Mouse (Mus musculus) splenic B cell, adult 2 months (primary cell): ENCODE results near the gene Tubgcp2.
A peak's percentile ranks its signal among the peaks of the same experiment; 100 is the strongest.

Experiments used
- DNase-seq: peaks from one replicate; pipeline ENCODE4 v3.0.0-alpha.2; 2011; ENCODE audit warnings: low read depth, low spot score
- H3K27me3 ChIP-seq: 2 replicates; pipeline ENCODE4 v1.6.1; 2012; ENCODE audit warnings: mild to moderate bottlenecking, low read length, moderate library complexity, mixed read lengths; ENCODE audit not compliant: control insufficient read depth, poor library complexity, insufficient read depth, severe bottlenecking
- H3K36me3 ChIP-seq: 2 replicates; pipeline ENCODE4 v1.6.1; 2012; ENCODE audit warnings: mild to moderate bottlenecking, low read length, moderate library complexity, mixed read lengths; ENCODE audit not compliant: control insufficient read depth, poor library complexity, insufficient read depth, severe bottlenecking

Gene Tubgcp2

DNA sequence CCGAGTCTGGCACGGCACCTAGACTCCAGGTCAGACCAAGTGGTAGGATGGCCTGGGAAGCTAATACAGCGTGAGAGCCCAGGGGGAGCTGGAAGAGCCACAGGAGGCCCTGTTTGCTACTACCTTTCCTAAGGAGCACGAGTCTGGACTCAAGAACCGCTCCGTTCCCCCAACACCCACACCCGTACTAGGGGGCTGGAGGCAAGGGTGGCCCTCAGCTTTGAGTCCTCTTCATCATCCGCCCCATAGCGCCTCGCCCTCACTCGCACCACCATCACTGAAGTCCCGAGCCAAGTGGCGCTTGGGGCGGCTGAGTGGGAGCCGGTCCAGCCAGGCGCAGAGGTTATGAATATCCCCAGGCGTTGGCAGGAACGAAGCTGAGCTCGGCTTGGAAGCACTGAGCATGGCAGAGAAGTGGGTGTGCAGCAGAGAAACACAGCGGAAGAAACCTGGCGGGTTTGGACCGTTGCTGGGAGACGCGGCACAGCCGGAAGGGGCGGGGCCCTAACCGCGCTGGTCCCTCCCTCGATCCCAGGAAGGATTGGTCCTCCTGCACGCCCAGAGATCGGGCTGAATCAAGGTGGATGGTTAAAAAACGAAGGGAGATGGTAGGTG is 58.1 kb downstream of the Tubgcp2 start, which contains the start of gene 6430531B16Rik:
Gene 6430531B16Rik, minus strand, starts transcription at position 478 of the 615 bp plus-strand sequence.
- Histone ChIP-seq H3K36me3 (no peaks in the 10 kb centered on the region), H3K27me3 (no peaks in the 10 kb centered on the region)
- peak; percentile 73 for DNase-seq

DNA sequence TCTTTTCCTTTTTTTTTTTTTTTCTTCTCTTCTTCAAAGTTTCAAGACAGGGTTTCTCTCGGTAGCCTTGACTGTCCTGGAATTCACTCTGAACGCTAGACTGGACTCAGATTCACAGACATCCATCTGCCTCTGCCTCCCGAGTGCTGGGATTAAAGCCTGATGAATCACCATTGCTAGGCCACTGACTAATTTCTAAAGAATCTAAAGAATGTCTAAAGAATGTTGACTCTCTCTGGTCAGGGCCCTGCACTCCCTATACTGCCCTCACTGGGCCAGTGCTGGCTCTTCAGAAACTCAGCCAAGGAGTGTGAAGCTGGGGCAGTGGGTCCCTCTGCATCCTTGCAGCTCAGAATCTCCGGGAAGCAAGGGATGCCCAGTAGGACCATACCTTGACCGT is 61.0 kb downstream of the Tubgcp2 start:
- Histone ChIP-seq H3K36me3 (no peaks in the 10 kb centered on the region), H3K27me3 (no peaks in the 10 kb centered on the region)
- no peak for DNase-seq

DNA sequence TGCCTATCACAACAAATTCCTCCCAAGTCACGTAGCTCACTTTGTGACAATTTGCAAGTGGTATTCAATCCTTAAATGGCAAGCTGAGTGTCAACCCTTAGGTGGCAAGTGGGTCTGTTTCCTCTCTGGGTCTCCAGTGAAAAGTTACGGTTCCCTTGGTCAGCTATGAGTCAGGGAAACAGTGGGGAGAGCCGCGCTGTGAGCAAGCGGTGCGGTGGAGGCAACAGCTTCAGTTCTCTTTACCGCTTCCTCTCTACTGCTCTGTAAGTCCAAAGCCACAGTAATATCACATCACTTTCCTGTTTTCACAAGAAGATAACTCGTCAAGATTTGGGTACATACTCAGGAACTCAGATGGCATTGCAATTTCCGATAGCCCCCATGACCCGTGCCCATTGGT is 62.2 kb downstream of the Tubgcp2 start:
- peak; percentile 57 for DNase-seq
- Histone ChIP-seq H3K36me3 (no peaks in the 10 kb centered on the region), H3K27me3 (no peaks in the 10 kb centered on the region)

DNA sequence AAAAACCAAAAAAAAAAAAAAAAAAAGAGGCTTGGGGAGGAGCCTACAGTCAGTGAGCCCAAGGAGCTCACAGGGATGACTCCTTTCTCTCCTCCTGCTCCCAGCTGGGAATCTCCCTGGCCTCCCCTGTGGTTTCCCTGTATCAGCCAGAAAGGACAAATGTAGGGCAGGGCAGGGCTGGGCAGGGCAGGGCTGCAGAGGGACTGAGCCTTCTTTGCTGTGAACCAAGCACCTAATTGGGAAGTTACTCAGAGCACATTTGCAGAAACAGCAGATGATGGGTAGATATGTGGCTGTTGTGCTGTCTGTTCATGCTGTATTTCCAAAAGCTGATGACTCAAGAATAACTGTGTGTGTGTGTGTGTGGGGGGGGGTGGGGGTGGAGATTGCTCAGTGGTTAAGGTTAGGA is 63.5 kb downstream of the Tubgcp2 start:
- no peaks in the 10 kb centered on the region for H3K36me3 ChIP-seq
- no peaks in the 10 kb centered on the region for H3K27me3 ChIP-seq
- no peak for DNase-seq

DNA sequence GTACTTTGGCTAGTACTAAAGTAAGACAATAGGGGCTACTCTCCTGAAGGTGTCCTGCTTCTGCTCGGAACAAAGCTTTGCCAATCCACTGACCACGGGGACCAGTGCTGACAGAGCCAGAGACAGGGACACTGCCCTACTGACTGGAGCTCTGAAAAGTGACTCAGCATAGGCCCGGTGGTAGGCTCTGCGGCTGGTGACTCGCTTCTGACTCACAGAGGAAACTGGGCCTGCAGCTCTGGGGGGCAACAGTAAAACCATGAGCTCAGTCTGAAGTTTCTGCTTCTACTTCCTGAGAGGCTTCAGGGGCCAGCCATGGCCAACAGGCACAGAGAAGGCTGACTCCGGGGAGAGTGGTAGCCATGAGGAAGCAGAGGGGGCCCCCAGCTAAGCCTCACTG is 65.0 kb downstream of the Tubgcp2 start:
- no peaks in the 10 kb centered on the region for H3K36me3 ChIP-seq
- no peak for DNase-seq
- no peaks in the 10 kb centered on the region for H3K27me3 ChIP-seq

DNA sequence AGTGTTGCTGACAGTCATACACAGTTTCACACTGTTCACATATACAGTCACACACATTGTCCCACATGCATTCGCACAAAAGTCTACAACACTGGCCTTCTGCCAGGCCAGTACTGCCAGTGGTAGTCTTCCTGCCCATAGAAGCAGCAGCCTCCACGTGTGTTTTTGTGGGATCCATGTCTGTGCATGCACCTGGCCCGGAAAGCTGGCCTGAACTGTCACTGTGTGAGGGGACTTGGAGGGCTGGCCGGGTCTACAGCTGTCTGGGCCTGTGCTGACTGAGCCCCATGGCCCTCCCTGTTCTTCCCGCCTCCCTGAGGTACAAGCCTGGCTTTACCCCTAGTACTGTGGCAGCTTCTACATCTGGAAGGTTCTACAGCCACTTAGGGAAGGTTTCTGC is 65.5 kb downstream of the Tubgcp2 start:
- H3K27me3 ChIP-seq = no peaks in the 10 kb centered on the region
- no peak for DNase-seq
- no peaks in the 10 kb centered on the region for H3K36me3 ChIP-seq

DNA sequence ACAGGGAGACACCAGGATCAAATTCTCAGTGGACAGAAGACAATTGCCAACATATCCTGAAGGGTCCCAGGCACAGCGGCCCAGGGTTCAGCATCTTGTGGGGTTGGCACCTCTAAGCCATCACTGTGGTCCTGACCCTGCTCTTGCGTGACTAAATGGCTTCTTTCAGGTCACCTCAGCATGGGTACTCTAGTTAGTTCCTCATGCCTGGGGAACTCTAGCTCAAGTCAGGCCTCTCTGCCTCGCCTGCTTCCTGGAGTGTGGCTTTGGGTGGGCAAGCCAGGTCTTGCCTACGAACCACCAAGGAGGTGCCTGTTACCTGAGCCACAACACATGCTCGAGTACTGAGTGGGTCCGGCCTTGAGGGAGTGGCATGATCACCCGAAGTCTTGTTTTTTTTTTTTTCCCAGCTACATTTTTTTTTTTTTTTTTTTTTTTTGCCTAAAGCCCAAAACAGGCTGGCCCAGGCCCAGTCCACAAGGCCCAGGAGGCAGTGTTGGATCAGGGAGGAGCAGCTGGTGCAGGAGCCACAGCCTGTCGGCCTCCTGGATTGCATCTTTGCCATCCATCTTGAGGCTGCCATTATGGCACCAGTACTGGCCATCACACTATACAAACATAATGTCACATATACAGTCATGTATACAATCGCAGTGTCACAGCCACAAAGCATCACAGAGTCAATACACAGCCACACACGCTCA is 66.1 kb downstream of the Tubgcp2 start:
- Histone ChIP-seq H3K36me3 (no peaks in the 10 kb centered on the region), H3K27me3 (no peaks in the 10 kb centered on the region)
- DNase-seq = peak; percentile 49

DNA sequence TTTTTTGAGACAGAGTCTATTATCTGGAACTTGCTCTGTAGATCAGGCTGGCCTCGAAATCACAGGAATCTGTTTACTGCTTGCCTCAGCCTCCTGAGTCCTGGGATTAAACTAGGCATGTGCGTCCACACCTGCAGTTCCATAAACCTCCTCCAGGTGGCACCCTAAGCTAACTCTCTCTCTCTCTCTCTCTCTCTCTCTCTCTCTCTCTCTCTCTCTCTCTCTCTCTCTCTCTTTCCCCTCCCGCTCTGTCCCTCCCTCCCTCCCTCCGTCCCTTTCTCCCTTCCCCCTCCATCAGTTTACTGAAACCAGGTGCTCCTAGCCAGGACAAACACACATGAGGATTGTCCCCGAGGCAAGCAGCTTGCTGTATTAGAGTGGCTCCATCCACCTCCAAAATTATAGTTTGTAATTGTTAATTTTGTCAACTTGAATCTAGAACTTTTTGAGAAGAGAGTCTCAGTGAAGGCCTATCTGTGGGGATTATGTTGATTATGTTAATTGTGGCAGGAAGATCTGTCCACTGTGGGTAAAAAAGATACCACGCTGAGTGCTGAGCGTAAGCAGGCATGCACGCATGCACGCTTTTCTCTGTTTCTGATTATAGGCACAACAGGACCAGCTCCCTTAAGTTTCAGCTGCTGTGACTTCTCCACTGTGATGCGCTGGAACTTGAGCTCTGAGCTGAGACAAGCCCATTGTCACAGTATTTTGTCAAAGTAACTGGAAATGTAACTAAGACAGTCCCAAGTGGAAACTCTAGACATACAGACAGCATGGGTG is 66.9 kb downstream of the Tubgcp2 start:
- H3K27me3 ChIP-seq = no peaks in the 10 kb centered on the region
- peak; percentile 88 for DNase-seq
- no peaks in the 10 kb centered on the region for H3K36me3 ChIP-seq

DNA sequence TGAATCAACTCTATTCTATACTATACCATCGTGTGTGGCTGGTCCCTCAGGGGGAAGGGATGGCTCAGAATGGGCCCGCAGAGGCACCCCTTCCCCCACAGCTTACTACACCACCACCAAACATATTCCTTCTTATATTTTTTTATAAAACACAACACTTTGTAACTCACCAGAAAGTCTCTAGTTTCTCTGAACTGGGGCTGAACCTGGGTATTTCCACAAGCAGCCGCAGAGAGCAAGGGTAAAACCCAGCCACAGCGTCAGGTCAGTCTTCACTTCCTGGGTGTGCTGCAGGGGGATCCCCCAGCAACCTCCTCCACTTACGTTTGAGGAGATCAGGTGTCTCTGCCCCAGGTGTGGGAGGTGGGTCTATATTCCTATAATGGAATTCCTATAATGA is 68.0 kb downstream of the Tubgcp2 start:
- peak; percentile 87 for DNase-seq
- Histone ChIP-seq H3K27me3 (no peaks in the 10 kb centered on the region), H3K36me3 (no peaks in the 10 kb centered on the region)

DNA sequence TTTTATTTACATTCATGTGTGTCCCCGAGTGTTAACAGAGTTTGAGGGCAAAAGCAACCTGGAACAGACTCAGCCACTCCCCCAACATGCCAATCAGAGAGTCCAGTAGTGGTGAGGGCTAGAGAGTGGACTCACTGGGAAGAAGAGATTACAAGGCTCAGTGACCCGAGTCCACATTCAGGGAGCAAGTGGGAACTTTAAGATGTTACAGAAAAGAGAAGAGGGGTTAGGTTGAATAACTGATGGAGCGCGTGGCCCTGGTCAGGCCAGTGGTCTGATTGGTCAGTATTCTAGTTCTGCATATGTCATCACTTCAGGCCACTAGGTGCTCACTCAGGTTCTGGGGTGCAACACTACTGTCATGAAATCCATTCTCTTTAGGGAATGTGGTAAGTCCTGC is 69.3 kb downstream of the Tubgcp2 start:
- DNase-seq = no peak
- H3K36me3 ChIP-seq = no peaks in the 10 kb centered on the region
- H3K27me3 ChIP-seq = no peaks in the 10 kb centered on the region

DNA sequence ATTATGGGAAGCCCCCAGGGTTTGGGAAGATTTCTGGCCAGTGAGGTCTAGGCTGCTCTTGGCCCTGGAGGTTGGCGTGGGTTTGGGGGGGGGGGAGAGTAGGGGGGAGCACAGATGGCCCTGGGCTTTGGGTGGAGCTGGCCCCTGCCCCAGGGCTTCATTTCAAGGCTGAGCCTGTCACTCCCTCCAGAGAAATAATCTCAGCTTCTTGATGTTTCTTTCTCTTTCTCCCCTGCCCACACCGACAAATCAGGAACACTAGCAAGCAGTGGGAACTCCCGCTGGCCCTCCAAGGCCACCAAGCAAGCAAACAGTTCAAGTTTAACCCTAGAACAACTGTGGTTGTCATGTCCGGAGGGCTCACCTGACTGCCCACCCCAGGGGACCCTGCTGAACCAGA is 72.7 kb downstream of the Tubgcp2 start:
- Histone ChIP-seq H3K27me3 (no peaks in the 10 kb centered on the region), H3K36me3 (no peaks in the 10 kb centered on the region)
- DNase-seq = no peak

DNA sequence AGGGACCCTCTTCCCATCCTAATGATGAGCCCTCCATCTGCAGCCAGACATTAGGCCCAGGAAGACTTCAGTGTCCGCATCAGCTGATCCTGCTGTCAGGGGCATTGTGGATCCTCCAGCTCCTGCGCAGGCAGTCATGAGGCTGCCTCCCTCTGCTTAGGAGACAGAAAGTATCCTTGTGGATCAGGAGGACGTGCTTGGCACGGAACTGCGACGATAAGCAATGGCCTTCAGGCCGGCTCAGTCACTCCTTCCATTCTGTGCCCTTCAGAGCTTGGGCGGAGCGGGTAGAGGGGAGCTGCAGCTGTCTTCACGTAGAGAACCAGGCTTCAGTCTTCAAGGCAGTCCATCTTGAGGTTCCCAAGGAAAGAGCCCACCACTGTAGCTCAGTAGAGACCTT is 75.3 kb downstream of the Tubgcp2 start:
- no peaks in the 10 kb centered on the region for H3K36me3 ChIP-seq
- H3K27me3 ChIP-seq = no peaks in the 10 kb centered on the region
- DNase-seq = no peak

DNA sequence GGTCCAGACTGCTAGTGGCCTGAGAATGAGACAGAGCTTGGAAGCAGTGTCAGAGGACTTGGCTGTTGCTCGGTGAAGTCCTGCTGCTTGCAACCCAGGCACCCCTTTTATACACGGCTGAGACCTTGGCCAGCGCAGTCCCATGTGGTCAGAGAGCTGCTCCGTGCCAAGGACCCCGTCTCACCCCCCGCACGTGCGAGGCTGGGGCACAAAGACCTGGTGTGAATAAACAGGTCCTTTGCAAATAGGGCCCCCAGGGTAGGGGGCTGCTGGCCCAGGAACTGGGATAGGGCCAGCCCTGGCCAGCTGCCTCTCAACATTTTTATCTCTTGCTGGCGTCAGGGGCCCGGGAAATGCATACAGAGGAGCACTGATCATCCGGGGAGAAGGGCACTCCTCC is 78.5 kb downstream of the Tubgcp2 start:
- no peak for DNase-seq
- Histone ChIP-seq H3K36me3 (no peaks in the 10 kb centered on the region), H3K27me3 (no peaks in the 10 kb centered on the region)

DNA sequence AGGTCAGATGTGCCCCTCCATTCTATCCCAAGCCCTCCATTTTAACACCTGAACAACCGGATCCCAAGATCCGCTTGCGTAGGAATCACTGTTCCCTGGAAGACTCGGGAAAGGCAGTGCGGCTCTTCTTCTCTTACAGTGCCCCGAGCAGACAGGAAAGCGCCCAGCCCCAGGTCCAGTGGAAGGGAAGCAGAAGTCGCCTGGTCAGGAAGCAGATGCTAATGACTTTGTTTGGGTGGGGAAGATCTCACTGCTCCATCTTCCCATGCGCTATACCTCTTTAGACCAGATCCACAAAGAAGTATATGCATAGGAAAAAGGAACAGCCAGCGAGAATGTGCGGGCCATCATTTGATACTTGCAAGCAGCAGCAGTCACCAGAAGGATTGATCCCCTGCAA is 79.0 kb downstream of the Tubgcp2 start:
- DNase-seq = no peak
- no peaks in the 10 kb centered on the region for H3K27me3 ChIP-seq

DNA sequence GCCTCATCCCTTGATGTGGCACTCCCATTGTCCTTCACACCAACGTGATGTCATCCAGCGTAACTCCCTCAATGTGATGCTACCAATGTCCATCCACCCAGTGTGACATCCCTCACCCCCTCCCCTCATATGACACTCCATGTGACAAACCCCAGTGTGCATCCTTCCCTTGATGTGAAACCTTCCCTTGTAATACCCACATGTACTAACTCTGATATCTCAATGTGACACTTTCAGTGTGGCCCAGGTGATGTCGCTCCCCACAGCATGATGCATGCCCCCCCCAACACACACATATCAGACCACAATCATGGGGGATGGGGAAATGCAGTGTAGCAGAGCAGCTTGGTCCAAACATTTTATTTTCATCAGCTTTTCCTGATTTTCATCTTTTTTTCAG is 79.8 kb downstream of the Tubgcp2 start:
- Histone ChIP-seq H3K27me3 (no peaks in the 10 kb centered on the region), H3K36me3 (no peaks in the 10 kb centered on the region)
- no peak for DNase-seq

More for the DNA sequence above, 79.0 kb downstream of the Tubgcp2 start:
- no peaks in the 10 kb centered on the region for H3K36me3 ChIP-seq
